Mouse (Mus musculus): ENCODE data around the gene Slc13a3.

The Slc13a3 gene

GRCm38 (mm10) chr2:165414321-165414720 is 58.7 kb downstream of the Slc13a3 start:
- no peak for DNase-seq (ENCODE audit: low spot score in 2 of 2)

- DNase-seq (ENCODE audit: low spot score in 2 of 2) = no peak
Observed at GRCm38 (mm10) chr2:165413884-165414283, 59.1 kb downstream of the Slc13a3 start.

GRCm38 (mm10) chr2:165407700-165408301 is 65.2 kb downstream of the Slc13a3 start:
- peak; percentile 78 to 81 for DNase-seq (ENCODE audit: low spot score in 2 of 2)

GRCm38 (mm10) chr2:165405351-165405750 is 67.7 kb downstream of the Slc13a3 start:
- DNase-seq (ENCODE audit: low spot score in 2 of 2) = peak; percentile 67 to 75

DNA sequence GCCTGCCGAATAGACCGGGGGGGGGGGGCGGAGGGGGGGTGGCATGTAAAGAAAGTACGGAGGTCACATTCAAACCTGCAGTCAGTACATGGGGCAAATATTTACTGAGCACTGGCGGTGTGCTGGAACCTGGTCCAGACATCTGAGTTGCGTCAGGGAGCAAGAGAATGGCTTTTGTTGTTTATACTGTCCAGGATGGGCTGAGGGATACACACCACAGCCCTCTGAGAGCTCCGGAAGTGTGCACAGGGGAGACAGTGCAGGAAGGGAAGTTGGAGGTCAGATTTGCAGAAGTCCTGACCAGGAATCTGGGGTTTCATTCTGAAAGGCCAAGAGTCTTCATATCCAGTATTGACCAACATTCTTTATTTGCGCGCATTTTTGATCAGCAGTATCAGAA is 68.1 kb downstream of the Slc13a3 start:
- no peak for DNase-seq (ENCODE audit: low spot score in 2 of 2)

- no peak for DNase-seq (ENCODE audit: low spot score in 2 of 2)
Observed at GRCm38 (mm10) chr2:165398164-165398785, 74.8 kb downstream of the Slc13a3 start.

DNA sequence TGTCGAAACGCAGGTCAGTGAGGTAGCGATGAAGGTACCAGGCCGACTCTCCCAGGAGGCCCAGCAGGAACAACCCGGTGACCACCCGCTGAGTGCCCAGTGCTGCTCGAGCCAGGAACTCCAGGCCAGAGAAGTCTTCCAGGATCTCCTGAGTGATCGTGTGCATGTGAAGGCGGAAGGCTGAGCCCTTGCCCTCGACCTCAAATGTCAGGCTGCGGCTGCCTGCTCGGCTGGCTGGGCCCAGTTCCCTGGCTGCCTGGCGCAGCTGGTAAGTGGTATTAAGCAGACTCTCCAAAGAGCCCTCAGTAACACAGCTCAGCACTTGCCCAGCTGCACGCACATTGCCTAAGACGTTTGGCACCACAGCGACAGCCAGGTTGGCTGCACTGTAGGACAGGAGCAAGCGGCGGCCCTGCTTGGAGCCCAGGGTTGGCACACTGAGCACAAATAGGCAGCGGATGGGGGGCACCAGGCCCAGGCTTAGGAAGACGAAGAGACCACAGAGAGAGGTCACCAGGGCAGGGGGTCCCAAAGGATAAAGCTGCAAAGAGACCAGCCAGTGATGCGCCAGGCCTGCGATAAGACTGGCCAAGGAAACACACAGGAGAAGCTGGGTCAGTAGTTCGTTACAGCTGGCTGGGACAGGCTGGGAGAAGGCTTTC is 75.4 kb downstream of the Slc13a3 start:
- no peak for DNase-seq (ENCODE audit: low spot score in 2 of 2)

- DNase-seq (ENCODE audit: low spot score in 2 of 2) = no peak
Observed at GRCm38 (mm10) chr2:165396831-165397501, 76.1 kb downstream of the Slc13a3 start.

DNA sequence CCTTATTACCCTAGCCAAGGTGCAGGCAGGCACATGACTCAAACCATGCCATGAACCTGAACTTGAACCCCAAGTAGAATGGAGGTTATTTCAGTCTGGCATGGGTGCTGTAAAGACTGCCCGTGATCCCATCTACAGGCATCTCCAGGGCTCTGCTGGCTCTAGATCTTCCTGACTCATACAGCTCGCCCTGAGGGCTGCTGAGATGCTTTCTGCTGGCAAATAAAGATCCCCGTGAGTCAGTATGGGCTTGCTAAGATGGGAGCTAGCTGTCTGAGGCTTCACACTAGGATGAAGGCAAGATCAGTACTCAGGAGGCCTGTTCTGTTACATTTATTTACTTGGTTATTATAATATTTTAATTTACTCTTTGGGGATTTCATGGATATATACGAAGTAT is 80.9 kb downstream of the Slc13a3 start:
- DNase-seq (ENCODE audit: low spot score in 2 of 2) = peak in 1 of 2 experiments; percentile 17

DNA sequence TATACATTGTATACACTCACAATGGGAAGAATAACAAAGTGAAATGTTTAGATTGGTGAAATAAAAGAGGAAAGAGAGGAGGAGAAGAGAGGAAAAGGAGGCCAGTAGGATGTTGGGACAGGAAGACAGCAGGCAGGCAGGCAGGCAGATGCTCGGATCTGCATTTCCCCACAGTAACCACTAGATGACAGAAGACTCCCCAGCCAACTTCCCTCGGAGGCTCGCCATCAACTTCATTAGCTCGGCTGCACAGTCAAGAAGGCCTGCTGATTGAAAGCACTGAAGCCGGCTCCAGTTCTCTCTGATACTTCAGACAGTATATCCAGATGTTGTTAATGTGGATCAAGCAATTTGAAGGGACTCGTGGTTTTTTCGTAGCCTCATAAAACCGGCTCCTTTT is 81.5 kb downstream of the Slc13a3 start:
- DNase-seq (ENCODE audit: low spot score in 2 of 2) = peak in 1 of 2 experiments; percentile 71

DNA sequence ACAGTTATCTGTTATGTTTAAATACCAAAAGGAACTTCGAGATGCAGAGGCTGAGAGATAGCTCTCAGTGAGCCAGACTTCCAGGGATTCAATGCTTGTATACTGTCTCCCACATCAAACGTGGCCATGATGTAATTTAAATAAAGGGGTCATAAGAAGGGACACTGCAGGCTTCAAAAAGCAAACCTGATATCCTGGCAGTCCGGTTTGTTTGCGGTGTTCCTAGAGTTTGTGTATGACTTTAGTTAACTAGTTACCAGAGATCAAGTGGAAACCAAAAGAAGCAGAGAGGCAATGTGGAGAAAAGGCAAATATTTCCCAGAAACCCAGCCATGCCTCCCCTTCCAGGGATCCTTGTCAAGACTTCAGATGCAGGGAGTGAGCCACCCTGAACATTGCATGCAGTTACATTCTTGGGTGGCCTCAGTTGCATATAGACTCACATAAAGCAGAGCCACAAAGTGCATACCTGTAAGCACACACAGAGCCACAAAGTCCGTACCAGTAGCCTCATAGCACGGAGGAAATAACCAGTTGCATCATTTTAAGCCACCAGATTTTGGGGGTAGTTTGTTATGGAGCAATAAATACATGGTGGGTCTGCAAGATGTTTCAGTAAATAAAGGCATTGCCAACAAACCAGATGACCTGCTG is 83.6 kb downstream of the Slc13a3 start:
- no peak for DNase-seq (ENCODE audit: low spot score in 2 of 2)

GRCm38 (mm10) chr2:165387844-165388495 is 85.1 kb downstream of the Slc13a3 start, which contains the start of gene Zfp334:
Gene Zfp334 (minus strand): TSS chr2:165388259.
- DNase-seq (ENCODE audit: low spot score in 2 of 2) = peak; percentile 96 to 97

DNA sequence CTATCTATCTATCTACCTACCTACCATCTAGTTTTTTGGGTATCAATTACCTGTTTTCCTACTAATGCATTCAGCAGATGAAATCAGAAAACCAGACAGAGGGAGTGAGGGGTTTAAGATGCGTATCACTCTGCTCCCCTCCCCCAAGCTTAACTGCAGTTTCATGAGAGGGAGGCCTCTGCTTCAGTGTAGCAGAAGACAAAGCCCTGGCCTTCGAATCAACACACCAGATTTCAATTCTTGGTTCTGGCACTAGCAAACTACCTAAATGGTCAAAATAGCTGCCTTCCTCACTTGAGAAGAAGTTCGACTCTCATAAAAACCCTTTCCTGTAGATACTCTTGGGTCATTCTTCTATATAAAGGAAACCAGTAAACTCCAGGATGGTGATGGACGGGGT is 85.7 kb downstream of the Slc13a3 start:
- DNase-seq (ENCODE audit: low spot score in 2 of 2) = no peak

DNA sequence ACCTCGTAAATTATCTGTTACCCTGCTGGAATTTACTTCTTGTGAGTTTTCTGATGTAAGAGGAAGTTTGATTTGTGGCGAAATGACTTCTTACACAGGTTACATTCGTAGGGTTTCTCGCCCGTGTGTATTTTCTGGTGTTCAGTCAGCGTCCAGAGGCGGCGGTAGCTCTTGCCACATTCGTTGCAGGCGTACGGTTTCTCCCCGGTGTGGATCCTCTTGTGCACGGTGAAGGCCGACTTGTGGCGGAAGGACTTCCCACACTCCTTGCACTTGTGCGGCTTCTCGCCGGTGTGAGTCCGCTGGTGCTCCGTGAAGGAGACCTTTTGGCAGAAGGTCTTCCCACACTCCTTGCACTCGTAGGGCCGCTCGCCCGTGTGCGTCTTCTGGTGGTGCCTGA is 93.0 kb downstream of the Slc13a3 start:
- no peak for DNase-seq (ENCODE audit: low spot score in 2 of 2)

DNA sequence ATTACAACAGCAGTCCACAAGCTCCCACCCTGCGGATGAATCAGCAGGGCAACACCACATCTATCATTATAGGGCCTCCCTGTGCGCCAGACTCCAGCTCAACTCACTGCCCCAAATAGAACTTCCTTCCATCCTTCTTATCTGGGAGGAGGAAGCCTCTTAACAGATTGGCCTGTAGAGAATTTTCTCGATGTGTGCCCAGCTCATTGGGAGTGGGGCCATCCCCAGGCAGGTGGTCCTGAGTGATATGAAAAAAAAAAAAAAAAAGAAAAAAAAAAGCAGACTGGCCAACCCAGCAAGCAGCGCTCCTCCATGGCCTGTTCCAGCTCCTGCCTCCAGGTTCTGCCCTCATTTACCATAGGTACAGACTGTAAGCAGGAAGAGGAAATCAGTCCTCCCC is 97.0 kb downstream of the Slc13a3 start:
- no peak for DNase-seq (ENCODE audit: low spot score in 2 of 2)

DNA sequence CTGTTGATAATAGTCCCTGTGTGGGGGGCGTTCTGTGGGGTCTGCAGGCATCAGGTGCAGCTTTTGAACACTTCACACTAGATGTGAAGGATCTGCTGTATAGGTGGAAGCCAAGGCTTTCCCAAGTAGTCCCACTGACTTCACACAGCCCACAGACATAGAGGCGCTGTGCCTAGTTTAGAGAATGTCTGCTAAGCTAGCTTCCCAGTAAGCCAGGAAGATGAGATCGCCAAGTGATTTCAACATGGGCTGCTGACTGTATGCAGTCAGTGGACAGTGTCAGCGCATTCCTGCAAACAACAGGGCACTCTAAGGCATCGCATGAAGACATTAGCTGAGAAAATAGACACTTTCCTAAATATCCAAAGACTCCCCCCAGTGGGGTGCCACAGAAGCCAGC is 97.6 kb downstream of the Slc13a3 start:
- no peak for DNase-seq (ENCODE audit: low spot score in 2 of 2)

DNA sequence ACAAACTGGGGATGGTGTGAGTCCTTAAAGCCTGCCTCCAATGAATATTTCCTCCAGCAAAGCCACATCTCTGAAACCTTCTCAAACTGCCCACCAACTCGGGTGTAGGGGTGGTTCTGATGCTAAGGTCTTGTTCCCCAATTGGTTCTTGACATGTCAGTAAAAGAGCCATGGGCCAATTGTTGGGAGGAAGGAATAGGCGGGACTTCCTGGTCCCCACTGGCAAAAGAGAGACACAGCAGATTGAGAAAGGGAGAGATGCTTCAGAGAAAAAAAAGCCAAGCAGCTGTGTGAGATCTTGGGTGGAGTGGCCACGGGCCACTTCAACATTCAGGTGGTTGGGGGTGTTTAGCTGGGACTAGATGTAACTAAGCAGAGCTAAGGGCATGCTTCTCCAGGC is 102.0 kb downstream of the Slc13a3 start:
- DNase-seq (ENCODE audit: low spot score in 2 of 2) = peak; percentile 24 to 38

- no peak for DNase-seq (ENCODE audit: low spot score in 2 of 2)
Observed at GRCm38 (mm10) chr2:165370348-165370747, 102.7 kb downstream of the Slc13a3 start.

GRCm38 (mm10) chr2:165368496-165368895 is 104.5 kb downstream of the Slc13a3 start, which contains the start of gene Zfp663:
Gene Zfp663 (minus strand): TSS chr2:165368729.
- DNase-seq (ENCODE audit: low spot score in 2 of 2) = no peak

DNA sequence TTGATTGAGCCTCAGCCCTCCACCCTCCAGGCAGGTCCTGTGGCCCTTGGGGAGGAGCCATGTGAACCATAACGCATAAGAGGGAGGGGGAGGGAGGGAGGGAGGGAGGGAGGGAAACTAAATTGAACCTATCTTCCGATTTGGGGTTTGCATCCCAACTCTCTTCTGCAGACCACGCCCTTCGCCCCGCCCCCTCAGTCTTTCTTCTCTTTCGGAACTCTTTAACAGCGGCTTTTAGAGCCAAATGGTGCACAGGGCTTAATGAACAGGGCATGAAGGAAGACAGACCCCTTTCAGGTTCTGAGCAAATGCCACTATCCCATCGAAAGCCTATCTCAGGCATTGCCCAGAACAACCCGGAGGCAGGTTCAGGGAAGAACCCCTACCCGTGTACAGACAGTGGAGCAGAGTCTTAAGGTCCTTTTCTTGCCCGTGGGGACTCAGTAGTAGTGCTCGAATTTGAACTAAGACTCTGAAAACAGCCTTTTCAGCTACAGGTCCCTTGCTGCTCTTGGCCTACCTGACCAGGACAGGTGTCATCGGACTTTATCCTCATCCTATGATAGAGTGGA is 105.1 kb downstream of the Slc13a3 start:
- no peak for DNase-seq (ENCODE audit: low spot score in 2 of 2)

GRCm38 (mm10) chr2:165367047-165367520 is 105.9 kb downstream of the Slc13a3 start:
- no peak for DNase-seq (ENCODE audit: low spot score in 2 of 2)

Data from frontal cortex, postnatal 36 days (tissue).